Comparison of ENCODE assay signal across 9 mouse cellular contexts in the genomic region with DNA sequence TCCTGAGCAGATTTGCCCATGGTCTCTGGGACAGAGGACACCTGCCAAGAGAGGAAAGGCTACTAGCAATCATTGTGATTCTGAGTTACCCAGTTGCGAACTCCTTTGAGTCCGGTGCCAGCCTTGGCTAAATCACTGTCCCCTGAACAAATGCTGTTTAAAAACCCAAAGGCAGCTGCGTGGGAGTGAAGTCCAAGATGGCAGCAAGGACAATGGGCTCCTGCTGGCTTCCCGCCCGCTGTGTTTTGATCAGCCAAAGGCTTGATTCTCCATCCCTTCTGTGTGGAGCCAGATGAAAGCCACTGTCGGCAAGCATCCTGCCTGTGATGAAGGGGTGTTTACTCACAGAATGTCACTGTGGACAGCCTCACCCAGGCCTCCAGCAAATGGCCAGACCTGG.
DNase-seq lines count a peak whose midpoint lies in the region; ATAC-seq and TF ChIP-seq lines count a peak whose summit lies in the region.
"Had no signal": no experiment of that assay in that cellular context is flagged by ENCODE, and none has a peak within 500 bp of the region (broad histone marks: within the 10 kb centered on the region; RNA-seq: fewer than 3 reads in every experiment).

No protein-coding gene starts in this region.

- no peak for TF ChIP-seq CTCF in forebrain, postnatal 0 days (IDR thresholded peaks at IDR 0.05; ENCODE audit: low read depth)

- no peak overlapping the region for H3K9ac ChIP-seq in forebrain, postnatal 0 days
- no peak overlapping the region for H3K9ac ChIP-seq in neural tube, embryonic 12.5 days
- H3K9ac ChIP-seq in intestine, embryonic 16.5 days (ENCODE audit: low read depth, low read length): no peak overlapping the region

- H3K4me3 ChIP-seq in forebrain, postnatal 0 days (ENCODE audit: low read depth, low read length): no peak overlapping the region
- no peak overlapping the region for H3K4me3 ChIP-seq in neural tube, embryonic 12.5 days
- no peak overlapping the region for H3K4me3 ChIP-seq in intestine, embryonic 16.5 days (ENCODE audit: low read length)

- peak; percentile 38 to 64 for DNase-seq in frontal cortex, adult 2 months (ENCODE audit: extremely low spot score in 1 of 2, low spot score in 1 of 2)
- DNase-seq in forebrain, postnatal 0 days: peak; percentile 72
- DNase-seq in left cerebral cortex, adult 18-20 months (ENCODE audit: low spot score in 2 of 2): peak; percentile 20 to 34
- no peak for DNase-seq in MN1 (ENCODE audit: low spot score)
- DNase-seq in cerebellum, adult 9-11 months: no peak

- no peaks in the 10 kb centered on the region for H3K27me3 ChIP-seq in forebrain, postnatal 0 days (ENCODE audit: insufficient read depth, low read length)
- no peaks in the 10 kb centered on the region for H3K27me3 ChIP-seq in neural tube, embryonic 12.5 days (replicated peaks)
- H3K27me3 ChIP-seq in intestine, embryonic 16.5 days (replicated peaks; ENCODE audit: control insufficient read depth, insufficient read depth, low read length): no peaks in the 10 kb centered on the region

- no peak for ATAC-seq in frontal cortex, adult (ENCODE audit: low TSS enrichment)
- ATAC-seq in forebrain, postnatal 0 days: peak; percentile 79
- peak; percentile 88 for ATAC-seq in neural tube, embryonic 12.5 days (ENCODE audit: low FRiP score, low read depth)
- no peak for ATAC-seq in intestine, embryonic 16.5 days
- ATAC-seq: CD4-positive, CD25-positive, alpha-beta regulatory T cell, adult 4 months had no signal

- WGBS in forebrain, postnatal 0 days: 14% methylated on average over 6 of the region's 6 CpGs
- WGBS in neural tube, embryonic 12.5 days: 13% methylated on average over 6 of the region's 6 CpGs
- WGBS in intestine, embryonic 16.5 days: 65% methylated on average over 6 of the region's 6 CpGs

- no peak overlapping the region for H3K4me2 ChIP-seq in forebrain, postnatal 0 days (ENCODE audit: low read depth)
- no peak overlapping the region for H3K4me2 ChIP-seq in neural tube, embryonic 12.5 days (replicated peaks)
- H3K4me2 ChIP-seq in intestine, embryonic 16.5 days (ENCODE audit: low read depth, low read length): no peak overlapping the region

- H3K4me1 ChIP-seq in forebrain, postnatal 0 days (ENCODE audit: insufficient read depth): 0 out of 2 replicates have a peak, but pooled peaks cover 2% of the 10 kb centered on the region
- H3K4me1 ChIP-seq in neural tube, embryonic 12.5 days: peaks cover 20% of the 10 kb centered on the region
- H3K4me1 ChIP-seq in intestine, embryonic 16.5 days (ENCODE audit: control insufficient read depth, insufficient read depth, low read length): no peaks in the 10 kb centered on the region

- H3K36me3 ChIP-seq in forebrain, postnatal 0 days (ENCODE audit: insufficient read depth): no peaks in the 10 kb centered on the region
- no peaks in the 10 kb centered on the region for H3K36me3 ChIP-seq in neural tube, embryonic 12.5 days
- H3K36me3 ChIP-seq in intestine, embryonic 16.5 days (ENCODE audit: control insufficient read depth, insufficient read depth, low read length): no peaks in the 10 kb centered on the region

- no peak overlapping the region; the same call in 1 of the 2 replicates for H3K27ac ChIP-seq in forebrain, postnatal 0 days (ENCODE audit: low read depth, low read length)
- no peak overlapping the region for H3K27ac ChIP-seq in neural tube, embryonic 12.5 days
- H3K27ac ChIP-seq in intestine, embryonic 16.5 days (ENCODE audit: low read length): no peak overlapping the region

- no peaks in the 10 kb centered on the region for H3K9me3 ChIP-seq in forebrain, postnatal 0 days (ENCODE audit: low read length)
- no peaks in the 10 kb centered on the region for H3K9me3 ChIP-seq in neural tube, embryonic 12.5 days
- no peaks in the 10 kb centered on the region for H3K9me3 ChIP-seq in intestine, embryonic 16.5 days (ENCODE audit: control insufficient read depth, low read length)

Comparison
In these comparisons a context has a peak if more than half of its experiments do, and no peak if none do; other contexts are left out.
1. DNase-seq: peak in frontal cortex, adult 2 months (2 of 2), forebrain, postnatal 0 days (single experiment) and left cerebral cortex, adult 18-20 months (2 of 2); none in MN1 (single experiment) and cerebellum, adult 9-11 months (single experiment).
2. ATAC-seq: peak in forebrain, postnatal 0 days (single experiment) and neural tube, embryonic 12.5 days (single experiment); none in frontal cortex, adult (single experiment) and intestine, embryonic 16.5 days (single experiment).